Mouse (Mus musculus): ENCODE data around the gene Ctc1. TPM values are rescaled to one million over a fixed set of nuclear protein-coding genes. Genes with fewer than 3 reads are reported as not detected.
A peak's percentile ranks its signal among the peaks of the same experiment; 100 is the strongest.
"Not testable (repeated sequence)": the region's sequence is repeated elsewhere in the genome, so short reads cannot be mapped to it uniquely, and the experiment has no call there.

Gene Ctc1
- polyA plus RNA-seq (2016; fragmentation: Nextera tagmentation; extraction: Ambion mirVana) = 72.4 and 77.1 TPM in 2 replicates

- H3K4me3 ChIP-seq = peak within 1 kb of the TSS; percentile 68
- 4% methylated on average over 38 of the region's 38 CpGs for WGBS
Measured at GRCm38 (mm10) chr11:69015644-69016441, at the start of gene Ctc1. Gene Ctc1, plus strand, starts transcription at chr11:69015911.

GRCm38 (mm10) chr11:68966554-68966953 lies 49.2 kb upstream of the Ctc1 start:
- WGBS = 63% methylated on average over 1 of the region's 1 CpGs
- Histone ChIP-seq H3K27me3 (peaks cover 22% of the 10 kb centered on the region; the same call in 1 of the 2 replicates), H3K4me2 (replicated peaks) (no peak overlapping the region), H3K9ac (replicated peaks) (no peak overlapping the region), H3K36me3 (no peaks in the 10 kb centered on the region), H3K4me3 (no peak overlapping the region), H3K4me1 (peaks cover 11% of the 10 kb centered on the region), H3K9me3 (no peaks in the 10 kb centered on the region), H3K27ac (replicated peaks) (no peak overlapping the region)
- no peak for ATAC-seq (ENCODE audit: low FRiP score, low read depth)

More at GRCm38 (mm10) chr11:69015644-69016441, at the start of gene Ctc1:
- Histone ChIP-seq H3K36me3 (peaks cover 1% of the 10 kb centered on the region; the same call in 1 of the 2 replicates), H3K27ac (replicated peaks) (peak within 1 kb of the TSS; percentile 88), H3K9me3 (no peaks in the 10 kb centered on the region), H3K9ac (replicated peaks) (peak within 1 kb of the TSS; percentile 74), H3K27me3 (no peaks in the 10 kb centered on the region), H3K4me2 (replicated peaks) (peak within 1 kb of the TSS; percentile 82), H3K4me1 (peaks cover 26% of the 10 kb centered on the region)
- ATAC-seq (ENCODE audit: low FRiP score, low read depth) = peak; percentile 93

GRCm38 (mm10) chr11:68967337-68968282 lies 48.1 kb upstream of the Ctc1 start, which contains the start of gene Slc25a35:
Gene Slc25a35, plus strand, starts transcription at chr11:68968131.
- peaks cover 11% of the 10 kb centered on the region for H3K4me1 ChIP-seq
- peak within 1 kb of the TSS; percentile 47; the same call in 1 of the 2 replicates for H3K27ac ChIP-seq (replicated peaks)
- no peaks in the 10 kb centered on the region for H3K9me3 ChIP-seq
- peak within 1 kb of the TSS; percentile 75 for H3K4me2 ChIP-seq (replicated peaks)
- peak; percentile 96 for ATAC-seq (ENCODE audit: low FRiP score, low read depth)
- peaks cover 22% of the 10 kb centered on the region; the same call in 1 of the 2 replicates for H3K27me3 ChIP-seq
- H3K36me3 ChIP-seq = no peaks in the 10 kb centered on the region
- WGBS = 1% methylated on average over 50 of the region's 50 CpGs
- H3K9ac ChIP-seq (replicated peaks) = peak within 1 kb of the TSS; percentile 59
- H3K4me3 ChIP-seq = peak within 1 kb of the TSS; percentile 54

- WGBS = 88% methylated on average over 11 of the region's 11 CpGs
- no peak overlapping the region for H3K27ac ChIP-seq (replicated peaks)
- H3K27me3 ChIP-seq = peaks cover 22% of the 10 kb centered on the region; the same call in 1 of the 2 replicates
- no peaks in the 10 kb centered on the region for H3K9me3 ChIP-seq
- no peak overlapping the region for H3K4me3 ChIP-seq
- H3K9ac ChIP-seq (replicated peaks) = no peak overlapping the region
- H3K36me3 ChIP-seq = no peaks in the 10 kb centered on the region
- no peak overlapping the region for H3K4me2 ChIP-seq (replicated peaks)
- no peak for ATAC-seq (ENCODE audit: low FRiP score, low read depth)
- H3K4me1 ChIP-seq = peaks cover 15% of the 10 kb centered on the region
Measured at GRCm38 (mm10) chr11:68968752-68969151, 47.0 kb upstream of the Ctc1 start.

GRCm38 (mm10) chr11:68970232-68970631 lies 45.5 kb upstream of the Ctc1 start:
- Histone ChIP-seq H3K27me3 (peaks cover 33% of the 10 kb centered on the region), H3K4me1 (peaks cover 20% of the 10 kb centered on the region), H3K4me3 (no peak overlapping the region), H3K4me2 (replicated peaks) (no peak overlapping the region), H3K9ac (replicated peaks) (no peak overlapping the region), H3K27ac (replicated peaks) (no peak overlapping the region), H3K9me3 (no peaks in the 10 kb centered on the region), H3K36me3 (no peaks in the 10 kb centered on the region)
- ATAC-seq (ENCODE audit: low FRiP score, low read depth) = no peak
- 80% methylated on average over 4 of the region's 4 CpGs for WGBS

GRCm38 (mm10) chr11:68973250-68974058 lies 42.3 kb upstream of the Ctc1 start:
- not testable (repeated sequence) for H3K27ac ChIP-seq (replicated peaks); H3K9me3 ChIP-seq; H3K36me3 ChIP-seq
- WGBS = under 1% methylated on average over 38 of the region's 38 CpGs
- Histone ChIP-seq H3K27me3 (peaks cover 24% of the 10 kb centered on the region), H3K4me1 (peaks cover 10% of the 10 kb centered on the region), H3K4me3 (peak overlapping the region; percentile 50), H3K4me2 (replicated peaks) (peak overlapping the region; percentile 65), H3K9ac (replicated peaks) (peak overlapping the region; percentile 37)
- ATAC-seq (ENCODE audit: low FRiP score, low read depth) = peak; percentile 85

- peak overlapping the region; percentile 37; the same call in 1 of the 2 replicates for H3K9ac ChIP-seq (replicated peaks)
- peak; percentile 23; the same call in 1 of the 2 replicates for ATAC-seq (ENCODE audit: low FRiP score, low read depth)
- H3K9me3 ChIP-seq = no peaks in the 10 kb centered on the region
- H3K36me3 ChIP-seq = no peaks in the 10 kb centered on the region
- H3K27ac ChIP-seq (replicated peaks) = no peak overlapping the region
- 28% methylated on average over 6 of the region's 6 CpGs for WGBS
- H3K4me1 ChIP-seq = peaks cover 9% of the 10 kb centered on the region; the same call in 1 of the 2 replicates
- peak overlapping the region; percentile 65 for H3K4me2 ChIP-seq (replicated peaks)
- H3K4me3 ChIP-seq = peak overlapping the region; percentile 50
- peaks cover 18% of the 10 kb centered on the region for H3K27me3 ChIP-seq
Measured at GRCm38 (mm10) chr11:68974059-68974450, 41.7 kb upstream of the Ctc1 start.

GRCm38 (mm10) chr11:68975085-68975484 lies 40.6 kb upstream of the Ctc1 start, which contains the start of gene Rangrf:
Gene Rangrf, minus strand, starts transcription at chr11:68975185.
- no peak for ATAC-seq (ENCODE audit: low FRiP score, low read depth)
- no peak within 1 kb of the TSS for H3K27ac ChIP-seq (replicated peaks)
- WGBS = 82% methylated on average over 7 of the region's 7 CpGs
- no peaks in the 10 kb centered on the region for H3K36me3 ChIP-seq
- peak within 1 kb of the TSS; percentile 37; the same call in 1 of the 2 replicates for H3K9ac ChIP-seq (replicated peaks)
- H3K4me2 ChIP-seq (replicated peaks) = peak within 1 kb of the TSS; percentile 65
- H3K4me3 ChIP-seq = peak within 1 kb of the TSS; percentile 50
- peaks cover 15% of the 10 kb centered on the region; the same call in 1 of the 2 replicates for H3K27me3 ChIP-seq
- H3K9me3 ChIP-seq = no peaks in the 10 kb centered on the region
- peaks cover 9% of the 10 kb centered on the region; the same call in 1 of the 2 replicates for H3K4me1 ChIP-seq

- H3K4me1 ChIP-seq = peaks cover 9% of the 10 kb centered on the region; the same call in 1 of the 2 replicates
- no peak overlapping the region for H3K9ac ChIP-seq (replicated peaks)
- no peaks in the 10 kb centered on the region for H3K9me3 ChIP-seq
- no peak overlapping the region for H3K4me3 ChIP-seq
- no peak overlapping the region for H3K4me2 ChIP-seq (replicated peaks)
- no peak overlapping the region for H3K27ac ChIP-seq (replicated peaks)
- peaks cover 15% of the 10 kb centered on the region; the same call in 1 of the 2 replicates for H3K27me3 ChIP-seq
- no peak for ATAC-seq (ENCODE audit: low FRiP score, low read depth)
- WGBS = 91% methylated on average over 1 of the region's 1 CpGs
- no peaks in the 10 kb centered on the region for H3K36me3 ChIP-seq
Measured at GRCm38 (mm10) chr11:68975601-68976000, 40.1 kb upstream of the Ctc1 start.

- no peak overlapping the region for H3K4me2 ChIP-seq (replicated peaks)
- peaks cover 11% of the 10 kb centered on the region; the same call in 1 of the 2 replicates for H3K27me3 ChIP-seq
- WGBS = 74% methylated on average over 5 of the region's 5 CpGs
- H3K27ac ChIP-seq (replicated peaks) = no peak overlapping the region
- ATAC-seq (ENCODE audit: low FRiP score, low read depth) = no peak
- no peaks in the 10 kb centered on the region for H3K36me3 ChIP-seq
- H3K9me3 ChIP-seq = no peaks in the 10 kb centered on the region
- H3K4me3 ChIP-seq = no peak overlapping the region
- no peak overlapping the region for H3K9ac ChIP-seq (replicated peaks)
- no peaks in the 10 kb centered on the region for H3K4me1 ChIP-seq
Measured at GRCm38 (mm10) chr11:68979320-68979733, 36.4 kb upstream of the Ctc1 start.

GRCm38 (mm10) chr11:68980919-68981318 lies 34.8 kb upstream of the Ctc1 start:
- H3K9ac ChIP-seq (replicated peaks) = no peak overlapping the region
- no peak for ATAC-seq (ENCODE audit: low FRiP score, low read depth)
- no peaks in the 10 kb centered on the region for H3K27me3 ChIP-seq
- H3K4me3 ChIP-seq = no peak overlapping the region
- H3K9me3 ChIP-seq = no peaks in the 10 kb centered on the region
- H3K4me1 ChIP-seq = no peaks in the 10 kb centered on the region
- H3K36me3 ChIP-seq = peaks cover 3% of the 10 kb centered on the region
- H3K27ac ChIP-seq (replicated peaks) = no peak overlapping the region
- WGBS = 75% methylated on average over 3 of the region's 3 CpGs
- H3K4me2 ChIP-seq (replicated peaks) = no peak overlapping the region

All from midbrain, embryonic 12.5 days (tissue).